Mouse (Mus musculus) urinary bladder, postnatal 25 days (tissue): ENCODE measurements around the gene Snx9.

ENCODE experiments used
- DNase-seq: peaks from one replicate; pipeline ENCODE4 v3.0.0; 2022; ENCODE audit warnings: low spot score

Snx9 gene

GRCm38 (mm10) chr17:5885474-5885873 lies 44.3 kb downstream of the Snx9 start:
- no peak for DNase-seq

- no peak for DNase-seq
These were observed 45.2 kb downstream of the Snx9 start for GRCm38 (mm10) chr17:5886181-5886810.

- DNase-seq: no peak
These were observed 46.0 kb downstream of the Snx9 start for GRCm38 (mm10) chr17:5886943-5887800.

- DNase-seq: peak; percentile 92
These were observed 49.3 kb downstream of the Snx9 start for GRCm38 (mm10) chr17:5890429-5890828.

GRCm38 (mm10) chr17:5891933-5892683 lies 51.0 kb downstream of the Snx9 start:
- no peak for DNase-seq

- no peak for DNase-seq
These were observed 52.0 kb downstream of the Snx9 start for GRCm38 (mm10) chr17:5893092-5893491.

- no peak for DNase-seq
These were observed 52.5 kb downstream of the Snx9 start for GRCm38 (mm10) chr17:5893574-5894148.

- DNase-seq: no peak
These were observed 54.9 kb downstream of the Snx9 start for GRCm38 (mm10) chr17:5896066-5896465.

- no peak for DNase-seq
These were observed 55.5 kb downstream of the Snx9 start for GRCm38 (mm10) chr17:5896607-5897006.

GRCm38 (mm10) chr17:5897326-5898200 lies 56.4 kb downstream of the Snx9 start:
- DNase-seq: no peak

GRCm38 (mm10) chr17:5899251-5899650 lies 58.1 kb downstream of the Snx9 start:
- no peak for DNase-seq

GRCm38 (mm10) chr17:5901381-5901780 lies 60.3 kb downstream of the Snx9 start:
- no peak for DNase-seq

- no peak for DNase-seq
These were observed 62.6 kb downstream of the Snx9 start for GRCm38 (mm10) chr17:5903630-5904301.

- DNase-seq: no peak
These were observed 68.6 kb downstream of the Snx9 start for GRCm38 (mm10) chr17:5909681-5910080.

- no peak for DNase-seq
These were observed 70.5 kb downstream of the Snx9 start for GRCm38 (mm10) chr17:5911591-5911990.

GRCm38 (mm10) chr17:5912797-5913196 lies 71.7 kb downstream of the Snx9 start:
- DNase-seq: no peak

- no peak for DNase-seq
These were observed 73.1 kb downstream of the Snx9 start for GRCm38 (mm10) chr17:5914217-5914616.

- no peak for DNase-seq
These were observed 80.8 kb downstream of the Snx9 start for GRCm38 (mm10) chr17:5921954-5922353.

GRCm38 (mm10) chr17:5923281-5923680 lies 82.2 kb downstream of the Snx9 start:
- DNase-seq: no peak

GRCm38 (mm10) chr17:5924238-5924637 lies 83.1 kb downstream of the Snx9 start:
- DNase-seq: no peak

- DNase-seq: no peak
These were observed 85.6 kb downstream of the Snx9 start for GRCm38 (mm10) chr17:5926710-5927109.
